Mouse (Mus musculus): ENCODE measurements around the gene Gm20532. TPM values are rescaled to one million over a fixed set of nuclear protein-coding genes. Genes with fewer than 3 reads are reported as not detected.

Gene Gm20532
- total and polyA plus RNA-seq, 2 experiments from 2014 or later = not detected

GRCm38 (mm10) chr2:26632541-26633395, 46.3 kb downstream of the Gm20532 start:
- H3K9ac ChIP-seq (replicated peaks; ENCODE audit: low read length) = peak overlapping the region; percentile 17; the same call in 1 of the 2 replicates
- peaks cover 34% of the 10 kb centered on the region for H3K36me3 ChIP-seq (ENCODE audit: insufficient read depth, low read length)
- H3K27me3 ChIP-seq (ENCODE audit: insufficient read depth, low read length) = no peaks in the 10 kb centered on the region
- WGBS = 72% methylated on average over 16 of the region's 16 CpGs
- H3K4me1 ChIP-seq (ENCODE audit: insufficient read depth, low read length) = peaks cover 14% of the 10 kb centered on the region
- no peak for ATAC-seq
- no peak for TF ChIP-seq CTCF (IDR thresholded peaks at IDR 0.05; ENCODE audit: low read depth)
- H3K27ac ChIP-seq = no peak overlapping the region
- no peaks in the 10 kb centered on the region for H3K9me3 ChIP-seq (ENCODE audit: low read length)
- no peak for DNase-seq (ENCODE audit: low spot score)
- H3K4me2 ChIP-seq (ENCODE audit: low read depth, low read length) = no peak overlapping the region
- H3K4me3 ChIP-seq (ENCODE audit: low read length) = no peak overlapping the region

- H3K9ac ChIP-seq (replicated peaks; ENCODE audit: low read length) = no peak overlapping the region
- H3K27me3 ChIP-seq (ENCODE audit: insufficient read depth, low read length) = no peaks in the 10 kb centered on the region
- no peak overlapping the region for H3K4me2 ChIP-seq (ENCODE audit: low read depth, low read length)
- WGBS = 76% methylated on average over 4 of the region's 4 CpGs
- ATAC-seq (no peak), DNase-seq (ENCODE audit: low spot score) (no peak)
- H3K4me3 ChIP-seq (ENCODE audit: low read length) = no peak overlapping the region
- H3K36me3 ChIP-seq (ENCODE audit: insufficient read depth, low read length) = peaks cover 35% of the 10 kb centered on the region
- peaks cover 22% of the 10 kb centered on the region for H3K4me1 ChIP-seq (ENCODE audit: insufficient read depth, low read length)
- H3K9me3 ChIP-seq (ENCODE audit: low read length) = no peaks in the 10 kb centered on the region
- H3K27ac ChIP-seq = no peak overlapping the region
- TF ChIP-seq CTCF (IDR thresholded peaks at IDR 0.05; ENCODE audit: low read depth) = no peak
Observed at GRCm38 (mm10) chr2:26633953-26634530, 47.6 kb downstream of the Gm20532 start.

- WGBS = 64% methylated on average over 12 of the region's 12 CpGs
- Histone ChIP-seq H3K27me3 (ENCODE audit: insufficient read depth, low read length) (no peaks in the 10 kb centered on the region), H3K9ac (replicated peaks; ENCODE audit: low read length) (no peak overlapping the region), H3K27ac (no peak overlapping the region; the same call in 1 of the 2 replicates), H3K9me3 (ENCODE audit: low read length) (no peaks in the 10 kb centered on the region), H3K4me1 (ENCODE audit: insufficient read depth, low read length) (peaks cover 14% of the 10 kb centered on the region), H3K36me3 (ENCODE audit: insufficient read depth, low read length) (peaks cover 35% of the 10 kb centered on the region), H3K4me3 (ENCODE audit: low read length) (no peak overlapping the region), H3K4me2 (ENCODE audit: low read depth, low read length) (no peak overlapping the region)
- ATAC-seq = no peak
- DNase-seq (ENCODE audit: low spot score) = no peak
- no peak for TF ChIP-seq CTCF (IDR thresholded peaks at IDR 0.05; ENCODE audit: low read depth)
Observed at GRCm38 (mm10) chr2:26634629-26635488, 48.4 kb downstream of the Gm20532 start.

GRCm38 (mm10) chr2:26635489-26636324, 49.3 kb downstream of the Gm20532 start:
- Histone ChIP-seq H3K36me3 (ENCODE audit: insufficient read depth, low read length) (peaks cover 35% of the 10 kb centered on the region), H3K4me1 (ENCODE audit: insufficient read depth, low read length) (peaks cover 14% of the 10 kb centered on the region)

GRCm38 (mm10) chr2:26636325-26636635, 49.8 kb downstream of the Gm20532 start:
- WGBS = 56% methylated on average over 2 of the region's 2 CpGs
- no peak overlapping the region for H3K4me2 ChIP-seq (ENCODE audit: low read depth, low read length)
- H3K4me3 ChIP-seq (ENCODE audit: low read length) = no peak overlapping the region
- ATAC-seq (no peak), DNase-seq (ENCODE audit: low spot score) (no peak)
- H3K9ac ChIP-seq (replicated peaks; ENCODE audit: low read length) = no peak overlapping the region
- peaks cover 14% of the 10 kb centered on the region for H3K4me1 ChIP-seq (ENCODE audit: insufficient read depth, low read length)
- H3K9me3 ChIP-seq (ENCODE audit: low read length) = no peaks in the 10 kb centered on the region
- H3K27me3 ChIP-seq (ENCODE audit: insufficient read depth, low read length) = no peaks in the 10 kb centered on the region
- no peak for TF ChIP-seq CTCF (IDR thresholded peaks at IDR 0.05; ENCODE audit: low read depth)
- H3K36me3 ChIP-seq (ENCODE audit: insufficient read depth, low read length) = peaks cover 35% of the 10 kb centered on the region
- H3K27ac ChIP-seq = no peak overlapping the region

More at GRCm38 (mm10) chr2:26635489-26636324, 49.3 kb downstream of the Gm20532 start:
- WGBS = 72% methylated on average over 21 of the region's 21 CpGs
- DNase-seq (ENCODE audit: low spot score) (no peak), ATAC-seq (no peak)
- no peak overlapping the region for H3K4me2 ChIP-seq (ENCODE audit: low read depth, low read length)
- no peaks in the 10 kb centered on the region for H3K9me3 ChIP-seq (ENCODE audit: low read length)
- H3K4me3 ChIP-seq (ENCODE audit: low read length) = no peak overlapping the region
- H3K27me3 ChIP-seq (ENCODE audit: insufficient read depth, low read length) = no peaks in the 10 kb centered on the region
- no peak overlapping the region for H3K9ac ChIP-seq (replicated peaks; ENCODE audit: low read length)
- no peak for TF ChIP-seq CTCF (IDR thresholded peaks at IDR 0.05; ENCODE audit: low read depth)
- H3K27ac ChIP-seq = no peak overlapping the region; the same call in 1 of the 2 replicates
